Mouse (Mus musculus): ENCODE results near the gene Lrmda.

The Lrmda gene

GRCm38 (mm10) chr14:21991856-21992255 is 27.7 kb upstream of the Lrmda start:
- no peak for ATAC-seq (ENCODE audit: insufficient number of reproducible peaks, low FRiP score, low TSS enrichment)

- ATAC-seq (ENCODE audit: insufficient number of reproducible peaks, low FRiP score, low TSS enrichment), result no peak
Observed at GRCm38 (mm10) chr14:21992321-21992885, 27.1 kb upstream of the Lrmda start.

GRCm38 (mm10) chr14:21993251-21994060 is 26.1 kb upstream of the Lrmda start:
- ATAC-seq (ENCODE audit: insufficient number of reproducible peaks, low FRiP score, low TSS enrichment), result no peak

- no peak for ATAC-seq (ENCODE audit: insufficient number of reproducible peaks, low FRiP score, low TSS enrichment)
Observed at GRCm38 (mm10) chr14:21994061-21994990, 25.2 kb upstream of the Lrmda start.

GRCm38 (mm10) chr14:21995031-21995754 is 24.3 kb upstream of the Lrmda start:
- no peak for ATAC-seq (ENCODE audit: insufficient number of reproducible peaks, low FRiP score, low TSS enrichment)

GRCm38 (mm10) chr14:21999588-21999987 is 19.9 kb upstream of the Lrmda start:
- no peak for ATAC-seq (ENCODE audit: insufficient number of reproducible peaks, low FRiP score, low TSS enrichment)

- no peak for ATAC-seq (ENCODE audit: insufficient number of reproducible peaks, low FRiP score, low TSS enrichment)
Observed at GRCm38 (mm10) chr14:22003231-22003630, 16.3 kb upstream of the Lrmda start.

- no peak for ATAC-seq (ENCODE audit: insufficient number of reproducible peaks, low FRiP score, low TSS enrichment)
Observed at GRCm38 (mm10) chr14:22003631-22004030, 15.9 kb upstream of the Lrmda start.

- no peak for ATAC-seq (ENCODE audit: insufficient number of reproducible peaks, low FRiP score, low TSS enrichment)
Observed at GRCm38 (mm10) chr14:22004943-22005342, 14.6 kb upstream of the Lrmda start.

- no peak for ATAC-seq (ENCODE audit: insufficient number of reproducible peaks, low FRiP score, low TSS enrichment)
Observed at GRCm38 (mm10) chr14:22007006-22007405, 12.5 kb upstream of the Lrmda start.

- no peak for ATAC-seq (ENCODE audit: insufficient number of reproducible peaks, low FRiP score, low TSS enrichment)
Observed at GRCm38 (mm10) chr14:22014315-22014714, 5.2 kb upstream of the Lrmda start.

- no peak for ATAC-seq (ENCODE audit: insufficient number of reproducible peaks, low FRiP score, low TSS enrichment)
Observed at GRCm38 (mm10) chr14:22014781-22015180, 4.7 kb upstream of the Lrmda start.

- ATAC-seq (ENCODE audit: insufficient number of reproducible peaks, low FRiP score, low TSS enrichment), result no peak
Observed at GRCm38 (mm10) chr14:22017011-22017410, 2.5 kb upstream of the Lrmda start.

- ATAC-seq (ENCODE audit: insufficient number of reproducible peaks, low FRiP score, low TSS enrichment), result no peak
Observed at GRCm38 (mm10) chr14:22019949-22020845, 685 bp downstream of the Lrmda start.

- ATAC-seq (ENCODE audit: insufficient number of reproducible peaks, low FRiP score, low TSS enrichment), result peak; percentile 54; the same call in 1 of the 2 replicates
Observed at GRCm38 (mm10) chr14:22020885-22021284, 1.4 kb downstream of the Lrmda start.

- no peak for ATAC-seq (ENCODE audit: insufficient number of reproducible peaks, low FRiP score, low TSS enrichment)
Observed at GRCm38 (mm10) chr14:22023533-22023932, 4.0 kb downstream of the Lrmda start.

GRCm38 (mm10) chr14:22035900-22036299 is 16.4 kb downstream of the Lrmda start:
- ATAC-seq (ENCODE audit: insufficient number of reproducible peaks, low FRiP score, low TSS enrichment), result no peak

- no peak for ATAC-seq (ENCODE audit: insufficient number of reproducible peaks, low FRiP score, low TSS enrichment)
Observed at GRCm38 (mm10) chr14:22036338-22036737, 16.8 kb downstream of the Lrmda start.

GRCm38 (mm10) chr14:22036802-22037497 is 17.4 kb downstream of the Lrmda start:
- ATAC-seq (ENCODE audit: insufficient number of reproducible peaks, low FRiP score, low TSS enrichment), result no peak

All from cerebellum, adult (tissue).